Mouse (Mus musculus) liver, adult 2 months (tissue): ENCODE data around the gene Mapk8ip3. TPM values are rescaled to one million over a fixed set of nuclear protein-coding genes. Genes with fewer than 3 reads are reported as not detected.

Experiments
- DNase-seq: peaks from one replicate; pipeline ENCODE4 v3.0.0-alpha.2; 2011; ENCODE audit warnings: low read depth, low spot score; ENCODE audit errors: extremely low read depth
- H3K27ac ChIP-seq: fragments of 200-500 bp; replicated peaks from 2 replicates; pipeline ENCODE4 v1.5.1; 2012; ENCODE audit warnings: low read depth, mild to moderate bottlenecking, control low read depth, inconsistent platforms, low read length; ENCODE audit not compliant: insufficient read depth
- H3K27me3 ChIP-seq: fragments of 200-500 bp; 2 replicates; pipeline ENCODE4 v1.6.1; 2012; ENCODE audit warnings: mild to moderate bottlenecking, moderate library complexity, low read length, inconsistent platforms; ENCODE audit not compliant: control insufficient read depth, insufficient read depth
- H3K36me3 ChIP-seq: fragments of 200-500 bp; 2 replicates; pipeline ENCODE4 v1.6.1; 2012; ENCODE audit warnings: low read length, inconsistent platforms; ENCODE audit not compliant: control insufficient read depth, insufficient read depth
- H3K4me1 ChIP-seq: fragments of 200-500 bp; 2 replicates; pipeline ENCODE4 v1.6.1; 2011; ENCODE audit warnings: low read length; ENCODE audit not compliant: control insufficient read depth, insufficient read depth
- H3K4me3 ChIP-seq: fragments of 200-500 bp; 2 replicates; pipeline ENCODE4 v1.5.1; 2011; ENCODE audit warnings: low read depth, mild to moderate bottlenecking, control low read depth, low read length, moderate library complexity; ENCODE audit not compliant: insufficient read depth
- H3K79me2 ChIP-seq: fragments of 200-500 bp; 2 replicates; pipeline ENCODE4 v1.6.1; 2012; ENCODE audit warnings: inconsistent platforms, mild to moderate bottlenecking, low read length, moderate library complexity; ENCODE audit not compliant: control insufficient read depth, insufficient read depth
- H3K9ac ChIP-seq: fragments of 200-500 bp; 2 replicates; pipeline ENCODE4 v1.6.1; 2012; ENCODE audit warnings: low read depth, mild to moderate bottlenecking, control low read depth, inconsistent platforms, low read length
- CTCF ChIP-seq: fragments of 200-500 bp; IDR thresholded peaks from 2 replicates; pipeline ENCODE4 v1.5.1; 2011; ENCODE audit warnings: low read depth, low read length, control low read depth
- POLR2A ChIP-seq: fragments of 200-500 bp; IDR thresholded peaks from 2 replicates; pipeline ENCODE4 v1.6.1; 2011; ENCODE audit warnings: low read length, control low read depth; ENCODE audit not compliant: insufficient read depth; ENCODE audit errors: extremely low read depth
- WGBS: fragments of 180-500 bp; shearing (Covaris S2); methylation state at CpG from one replicate; pipeline ENCODE4 v1.1.7; 2018; 5-methylcytosine and 5-hydroxymethylcytosine counted together
- polyA plus RNA-seq: library from polyadenylated mRNA; depleted of rRNA; stranded (reverse); fragments of >200 nt; gene quantifications from 2 replicates; pipeline ENCODE4 v1.2.3, GENCODE M21; 2012
- total RNA-seq: library from RNA; depleted of rRNA; stranded (reverse); fragments of >200 nt; gene quantifications from 2 replicates; pipeline ENCODE4 v1.2.3, GENCODE M21; 2014

Mapk8ip3 gene
- total and polyA plus RNA-seq, 2 experiments = 11.7 to 51.4 TPM

DNA sequence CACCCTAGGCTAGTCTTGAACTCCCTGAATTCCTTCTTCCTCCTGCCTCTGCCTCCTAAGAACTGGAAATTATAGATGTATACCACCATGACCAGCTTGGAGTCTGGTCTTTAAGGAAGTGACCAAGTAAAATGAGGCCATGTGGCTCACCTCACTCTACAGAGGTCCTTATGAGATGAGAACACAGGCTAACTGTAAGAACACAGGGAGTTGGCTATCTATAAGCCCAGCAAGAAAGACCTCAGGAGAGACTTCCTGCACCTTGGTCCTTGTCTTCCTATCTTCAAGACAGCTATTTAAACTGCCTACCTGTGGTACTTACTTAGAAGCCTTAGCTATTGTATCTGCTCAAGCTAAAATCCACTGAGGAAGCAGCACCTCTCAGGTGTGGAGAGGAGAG, 22.8 kb downstream of the Mapk8ip3 start:
- no peak for DNase-seq
- no peak overlapping the region for H3K4me3 ChIP-seq
- H3K27me3 ChIP-seq = no peaks in the 10 kb centered on the region
- no peaks in the 10 kb centered on the region for H3K4me1 ChIP-seq
- TF ChIP-seq CTCF (no peak), POLR2A (no peak)
- H3K27ac ChIP-seq = no peak overlapping the region
- H3K9ac ChIP-seq = no peak overlapping the region
- no peaks in the 10 kb centered on the region for H3K79me2 ChIP-seq
- H3K36me3 ChIP-seq = peaks cover 51% of the 10 kb centered on the region

- no peak for TF ChIP-seq CTCF
- no peak for TF ChIP-seq POLR2A
- 49% methylated on average over 2 of the region's 2 CpGs for WGBS
- no peaks in the 10 kb centered on the region for H3K27me3 ChIP-seq
- H3K4me1 ChIP-seq = peaks cover 4% of the 10 kb centered on the region; the same call in 1 of the 2 replicates
- peaks cover 43% of the 10 kb centered on the region for H3K36me3 ChIP-seq
- H3K9ac ChIP-seq = no peak overlapping the region
- no peak overlapping the region for H3K4me3 ChIP-seq
- no peaks in the 10 kb centered on the region for H3K79me2 ChIP-seq
- DNase-seq = peak; percentile 72
- H3K27ac ChIP-seq = no peak overlapping the region
Measured at GRCm38 (mm10) chr17:24907591-24907990, 29.2 kb downstream of the Mapk8ip3 start.

DNA sequence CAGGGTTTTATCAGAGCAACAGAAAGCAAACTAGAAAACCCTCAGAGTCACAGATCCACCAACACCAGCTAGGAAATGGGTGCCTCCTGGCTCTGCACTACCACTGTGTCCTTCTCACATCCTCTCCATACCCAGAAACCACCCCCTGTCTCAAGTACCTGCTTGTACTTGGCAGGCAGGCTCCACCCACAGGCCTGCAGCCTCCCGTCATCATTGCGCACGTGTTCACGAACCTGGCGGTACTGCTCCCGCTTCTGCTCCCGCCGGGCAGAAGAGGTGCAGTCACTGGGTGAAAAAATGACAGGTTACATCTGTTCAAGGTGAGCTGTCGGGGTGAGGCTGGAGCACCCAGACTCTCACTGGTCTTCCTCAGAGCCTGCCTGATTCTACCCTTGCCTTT, 33.0 kb downstream of the Mapk8ip3 start:
- no peak overlapping the region for H3K4me3 ChIP-seq
- DNase-seq = no peak
- TF ChIP-seq POLR2A (no peak), CTCF (no peak)
- no peak overlapping the region for H3K9ac ChIP-seq
- 93% methylated on average over 9 of the region's 9 CpGs for WGBS
- no peaks in the 10 kb centered on the region for H3K79me2 ChIP-seq
- H3K27ac ChIP-seq = no peak overlapping the region
- H3K27me3 ChIP-seq = no peaks in the 10 kb centered on the region
- peaks cover 4% of the 10 kb centered on the region; the same call in 1 of the 2 replicates for H3K4me1 ChIP-seq
- peaks cover 32% of the 10 kb centered on the region for H3K36me3 ChIP-seq

DNA sequence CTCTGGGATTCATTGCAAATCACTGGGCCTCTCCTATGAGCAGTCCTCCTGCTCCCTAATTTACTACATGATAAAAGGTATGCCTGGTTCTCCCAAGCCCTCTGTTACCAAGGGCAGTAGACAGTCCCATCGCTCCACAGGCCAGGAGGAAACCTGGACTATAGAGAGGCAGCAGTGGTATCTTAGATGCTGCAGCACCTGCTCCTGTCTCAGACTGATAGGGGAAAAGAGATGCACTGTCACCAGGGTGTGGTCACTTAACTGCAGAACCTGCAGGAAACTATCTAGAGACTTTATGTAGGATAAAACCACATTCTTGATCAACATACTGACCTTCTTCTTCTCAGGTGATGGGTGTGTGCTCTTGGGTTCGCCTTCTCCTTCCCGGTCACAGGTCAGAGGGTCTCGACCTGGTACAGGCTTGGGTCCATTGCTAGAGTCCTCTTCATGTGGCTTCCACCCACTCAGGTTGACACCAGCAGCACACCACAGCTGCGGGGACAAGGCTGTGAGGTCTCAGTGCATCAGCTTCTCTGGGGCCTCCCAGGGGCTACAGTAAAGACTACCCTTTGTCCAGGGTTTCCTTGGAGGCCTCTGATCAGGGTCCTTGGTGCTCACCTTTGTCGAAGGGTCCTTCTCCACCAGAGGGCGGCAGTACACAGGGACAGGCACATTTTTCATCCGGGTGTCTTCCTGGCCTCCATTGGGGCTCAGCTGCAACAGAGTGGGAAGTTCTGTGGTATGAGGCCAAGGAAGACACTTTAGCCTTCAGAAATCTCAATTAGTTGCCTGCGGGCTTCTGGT, 33.9 kb downstream of the Mapk8ip3 start:
- no peak for DNase-seq
- 77% methylated on average over 9 of the region's 9 CpGs for WGBS
- peaks cover 29% of the 10 kb centered on the region for H3K36me3 ChIP-seq
- no peaks in the 10 kb centered on the region for H3K79me2 ChIP-seq
- TF ChIP-seq POLR2A (no peak), CTCF (peak; percentile 56)
- no peak overlapping the region for H3K4me3 ChIP-seq
- no peak overlapping the region for H3K27ac ChIP-seq
- peaks cover 4% of the 10 kb centered on the region; the same call in 1 of the 2 replicates for H3K4me1 ChIP-seq
- no peaks in the 10 kb centered on the region for H3K27me3 ChIP-seq
- H3K9ac ChIP-seq = no peak overlapping the region

DNA sequence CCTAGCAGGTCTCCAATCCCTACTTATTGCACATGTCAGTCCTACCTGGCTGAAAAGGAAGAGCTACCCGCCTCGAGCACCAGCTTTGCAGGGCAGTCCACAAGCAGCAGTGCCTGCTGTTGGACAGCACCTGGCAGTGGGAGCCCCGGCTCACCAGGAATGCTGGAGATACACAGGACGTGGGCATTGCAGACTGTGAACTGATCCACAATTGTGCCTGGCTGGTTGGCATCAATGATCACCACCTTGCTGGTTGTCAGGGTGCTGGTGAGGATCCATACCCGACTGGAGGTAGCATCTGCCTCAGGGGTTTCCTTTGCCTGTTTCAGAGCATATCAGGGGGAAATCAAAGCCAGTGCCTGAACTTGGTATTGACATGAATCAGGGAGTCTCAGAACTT, 34.7 kb downstream of the Mapk8ip3 start:
- 94% methylated on average over 5 of the region's 5 CpGs for WGBS
- H3K79me2 ChIP-seq = no peaks in the 10 kb centered on the region
- no peak overlapping the region for H3K27ac ChIP-seq
- no peaks in the 10 kb centered on the region for H3K27me3 ChIP-seq
- no peak overlapping the region for H3K4me3 ChIP-seq
- H3K36me3 ChIP-seq = peaks cover 29% of the 10 kb centered on the region
- peaks cover 4% of the 10 kb centered on the region for H3K4me1 ChIP-seq
- TF ChIP-seq POLR2A (no peak), CTCF (no peak)
- no peak overlapping the region for H3K9ac ChIP-seq
- DNase-seq = no peak

DNA sequence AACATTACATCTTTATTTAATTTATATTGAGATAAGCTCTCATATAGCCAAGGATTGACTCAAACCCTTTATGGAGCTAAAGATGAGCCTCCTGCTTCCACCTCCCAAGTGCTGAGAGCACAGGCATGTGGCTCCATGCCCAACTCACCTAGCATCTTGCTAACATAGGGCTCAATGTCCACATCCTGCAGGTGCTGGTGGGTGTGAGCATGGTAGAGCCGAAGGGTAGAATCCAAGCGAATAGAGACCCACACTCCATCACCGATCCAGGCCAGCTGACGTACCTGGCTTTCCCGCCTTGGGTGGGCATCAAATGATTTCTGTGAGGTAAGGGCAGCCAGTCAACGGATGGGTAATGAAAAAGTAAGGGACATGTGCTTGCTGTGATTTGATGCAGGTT, 36.8 kb downstream of the Mapk8ip3 start:
- H3K79me2 ChIP-seq = peaks cover 9% of the 10 kb centered on the region; the same call in 1 of the 2 replicates
- no peak overlapping the region for H3K27ac ChIP-seq
- DNase-seq = no peak
- peaks cover 20% of the 10 kb centered on the region for H3K36me3 ChIP-seq
- no peak overlapping the region for H3K9ac ChIP-seq
- no peak for TF ChIP-seq CTCF
- H3K4me3 ChIP-seq = no peak overlapping the region
- H3K4me1 ChIP-seq = peaks cover 11% of the 10 kb centered on the region
- WGBS = 94% methylated on average over 6 of the region's 6 CpGs
- no peaks in the 10 kb centered on the region for H3K27me3 ChIP-seq
